Mouse (Mus musculus): ENCODE data around the gene Tdg. TPM values are rescaled to one million over a fixed set of nuclear protein-coding genes. Genes with fewer than 3 reads are reported as not detected.

Tdg gene
- polyA plus RNA-seq, 1 experiment from 2014 or later: 130 TPM

DNA sequence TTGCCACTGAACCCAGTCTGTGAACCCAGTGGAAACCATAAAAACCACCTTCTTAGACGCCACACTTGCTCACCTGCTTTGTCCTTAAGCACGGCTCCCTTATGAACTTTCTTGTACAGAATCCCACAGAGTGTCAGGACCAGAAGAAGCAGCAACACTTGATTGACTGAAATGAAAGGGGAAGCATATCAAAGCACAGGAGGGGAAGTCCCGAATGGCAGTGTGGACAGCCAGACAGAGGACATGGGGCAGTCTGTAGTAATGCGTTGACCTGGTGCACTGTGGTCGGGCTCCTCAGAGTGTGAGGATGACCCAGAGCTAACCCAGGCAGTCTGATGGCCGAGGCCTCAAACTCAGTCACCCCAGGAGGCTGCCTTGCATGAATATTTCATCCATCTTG lies 40.6 kb downstream of the Tdg start:
- Histone ChIP-seq H3K27me3 (ENCODE audit: control insufficient read depth, insufficient read depth, low read length) (no peaks in the 10 kb centered on the region), H3K4me1 (ENCODE audit: control insufficient read depth, insufficient read depth, low read length) (no peaks in the 10 kb centered on the region), H3K36me3 (ENCODE audit: control insufficient read depth, insufficient read depth, low read length) (no peaks in the 10 kb centered on the region), H3K4me3 (ENCODE audit: low read depth, low read length) (no peak overlapping the region), H3K9me3 (ENCODE audit: control insufficient read depth, low read depth, low read length) (no peaks in the 10 kb centered on the region), H3K27ac (ENCODE audit: low read length) (no peak overlapping the region), H3K9ac (replicated peaks; ENCODE audit: low read depth, low read length) (no peak overlapping the region), H3K4me2 (replicated peaks; ENCODE audit: low read depth, low read length) (no peak overlapping the region)
- 77% methylated on average over 6 of the region's 6 CpGs for WGBS
- no peak for ATAC-seq (ENCODE audit: insufficient number of reproducible peaks, insufficient read depth, low FRiP score, low read depth)

DNA sequence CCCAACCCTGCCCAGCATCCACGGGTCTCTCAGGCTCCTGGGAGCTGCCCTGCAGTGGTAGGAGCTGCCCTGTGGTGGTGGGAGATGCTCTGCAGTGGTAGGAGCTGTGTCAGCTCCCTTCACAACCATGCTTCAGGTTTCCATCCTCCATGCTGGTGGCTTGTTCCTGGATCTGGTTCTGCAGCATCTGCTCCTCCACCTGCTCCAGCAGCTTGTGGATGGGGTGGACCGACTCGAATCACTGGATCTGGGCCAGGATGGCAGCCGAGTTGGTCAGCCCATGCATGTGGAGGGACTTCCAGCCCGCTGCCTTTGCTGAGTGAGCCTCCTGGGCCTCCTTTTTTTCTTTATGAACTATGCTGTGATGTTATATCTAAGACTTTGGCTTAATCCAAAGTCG lies 47.3 kb downstream of the Tdg start:
- ATAC-seq (ENCODE audit: insufficient number of reproducible peaks, insufficient read depth, low FRiP score, low read depth): no peak
- H3K4me3 ChIP-seq (ENCODE audit: low read depth, low read length): no peak overlapping the region
- H3K36me3 ChIP-seq (ENCODE audit: control insufficient read depth, insufficient read depth, low read length): no peaks in the 10 kb centered on the region
- H3K4me1 ChIP-seq (ENCODE audit: control insufficient read depth, insufficient read depth, low read length): no peaks in the 10 kb centered on the region
- H3K9me3 ChIP-seq (ENCODE audit: control insufficient read depth, low read depth, low read length): no peaks in the 10 kb centered on the region
- H3K9ac ChIP-seq (replicated peaks; ENCODE audit: low read depth, low read length): no peak overlapping the region
- H3K27me3 ChIP-seq (ENCODE audit: control insufficient read depth, insufficient read depth, low read length): no peaks in the 10 kb centered on the region
- H3K27ac ChIP-seq (ENCODE audit: low read length): no peak overlapping the region
- WGBS: 82% methylated on average over 6 of the region's 6 CpGs
- no peak overlapping the region for H3K4me2 ChIP-seq (replicated peaks; ENCODE audit: low read depth, low read length)

- WGBS: 87% methylated on average over 5 of the region's 5 CpGs
- Histone ChIP-seq H3K4me3 (ENCODE audit: low read depth, low read length) (no peak overlapping the region), H3K9ac (replicated peaks; ENCODE audit: low read depth, low read length) (no peak overlapping the region), H3K4me2 (replicated peaks; ENCODE audit: low read depth, low read length) (no peak overlapping the region), H3K4me1 (ENCODE audit: control insufficient read depth, insufficient read depth, low read length) (no peaks in the 10 kb centered on the region), H3K9me3 (ENCODE audit: control insufficient read depth, low read depth, low read length) (no peaks in the 10 kb centered on the region), H3K27ac (ENCODE audit: low read length) (no peak overlapping the region), H3K36me3 (ENCODE audit: control insufficient read depth, insufficient read depth, low read length) (no peaks in the 10 kb centered on the region), H3K27me3 (ENCODE audit: control insufficient read depth, insufficient read depth, low read length) (no peaks in the 10 kb centered on the region)
- no peak for ATAC-seq (ENCODE audit: insufficient number of reproducible peaks, insufficient read depth, low FRiP score, low read depth)
Measured at GRCm38 (mm10) chr10:82680769-82681168, 51.1 kb downstream of the Tdg start.

DNA sequence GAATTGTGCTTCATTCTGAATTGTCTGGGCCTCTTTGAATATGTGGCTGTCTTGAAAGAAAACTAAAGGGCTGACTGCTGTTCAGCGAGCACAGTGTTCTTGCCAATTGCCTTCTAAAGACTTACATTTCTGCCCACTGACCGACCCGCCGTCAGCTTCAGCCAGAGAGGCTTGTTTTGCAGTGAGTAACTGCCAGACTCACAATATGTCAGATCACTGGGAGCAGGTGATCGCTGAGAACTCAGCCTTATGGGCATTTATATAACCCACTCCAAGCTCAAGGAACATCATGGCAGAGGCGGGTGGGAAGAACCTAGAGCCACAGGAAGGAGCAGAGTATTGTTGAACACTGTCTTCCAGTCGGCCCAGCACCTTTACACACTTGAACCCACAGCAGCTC lies 52.0 kb downstream of the Tdg start:
- H3K9ac ChIP-seq (replicated peaks; ENCODE audit: low read depth, low read length): no peak overlapping the region
- no peaks in the 10 kb centered on the region for H3K36me3 ChIP-seq (ENCODE audit: control insufficient read depth, insufficient read depth, low read length)
- no peak overlapping the region for H3K4me2 ChIP-seq (replicated peaks; ENCODE audit: low read depth, low read length)
- WGBS: 90% methylated on average over 7 of the region's 7 CpGs
- no peaks in the 10 kb centered on the region for H3K27me3 ChIP-seq (ENCODE audit: control insufficient read depth, insufficient read depth, low read length)
- H3K9me3 ChIP-seq (ENCODE audit: control insufficient read depth, low read depth, low read length): no peaks in the 10 kb centered on the region
- H3K4me3 ChIP-seq (ENCODE audit: low read depth, low read length): no peak overlapping the region
- no peak overlapping the region for H3K27ac ChIP-seq (ENCODE audit: low read length)
- H3K4me1 ChIP-seq (ENCODE audit: control insufficient read depth, insufficient read depth, low read length): no peaks in the 10 kb centered on the region
- ATAC-seq (ENCODE audit: insufficient number of reproducible peaks, insufficient read depth, low FRiP score, low read depth): no peak

DNA sequence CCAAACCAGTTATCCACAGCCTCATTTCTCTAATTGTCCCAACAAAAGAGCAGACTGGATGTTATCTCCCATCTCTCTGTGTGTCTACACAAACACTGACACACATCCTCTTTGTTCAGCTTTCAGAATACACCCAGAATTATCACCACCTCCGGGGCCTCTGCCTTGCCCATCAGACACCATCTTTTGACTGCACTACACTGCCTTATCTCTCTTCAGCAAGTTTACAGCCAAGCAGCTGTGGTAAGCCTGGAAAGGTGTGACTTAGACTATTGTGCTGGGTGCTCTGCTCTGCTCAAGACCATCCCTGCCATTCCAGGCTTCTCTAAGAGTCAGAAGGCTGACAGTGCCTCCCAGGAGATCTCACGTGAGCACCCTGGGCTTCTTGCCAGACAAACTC lies 55.8 kb downstream of the Tdg start:
- Histone ChIP-seq H3K4me3 (ENCODE audit: low read depth, low read length) (no peak overlapping the region), H3K36me3 (ENCODE audit: control insufficient read depth, insufficient read depth, low read length) (no peaks in the 10 kb centered on the region), H3K9me3 (ENCODE audit: control insufficient read depth, low read depth, low read length) (no peaks in the 10 kb centered on the region), H3K9ac (replicated peaks; ENCODE audit: low read depth, low read length) (no peak overlapping the region), H3K27ac (ENCODE audit: low read length) (no peak overlapping the region), H3K27me3 (ENCODE audit: control insufficient read depth, insufficient read depth, low read length) (no peaks in the 10 kb centered on the region), H3K4me2 (replicated peaks; ENCODE audit: low read depth, low read length) (no peak overlapping the region), H3K4me1 (ENCODE audit: control insufficient read depth, insufficient read depth, low read length) (no peaks in the 10 kb centered on the region)
- ATAC-seq (ENCODE audit: insufficient number of reproducible peaks, insufficient read depth, low FRiP score, low read depth): no peak
- WGBS: 51% methylated on average over 2 of the region's 2 CpGs

- 50% methylated on average over 7 of the region's 7 CpGs for WGBS
- Histone ChIP-seq H3K4me1 (ENCODE audit: control insufficient read depth, insufficient read depth, low read length) (no peaks in the 10 kb centered on the region), H3K27ac (ENCODE audit: low read length) (peak overlapping the region; percentile 76), H3K4me3 (ENCODE audit: low read depth, low read length) (peak overlapping the region; percentile 21), H3K27me3 (ENCODE audit: control insufficient read depth, insufficient read depth, low read length) (no peaks in the 10 kb centered on the region), H3K9ac (replicated peaks; ENCODE audit: low read depth, low read length) (no peak overlapping the region), H3K36me3 (ENCODE audit: control insufficient read depth, insufficient read depth, low read length) (no peaks in the 10 kb centered on the region), H3K4me2 (replicated peaks; ENCODE audit: low read depth, low read length) (peak overlapping the region; percentile 48), H3K9me3 (ENCODE audit: control insufficient read depth, low read depth, low read length) (no peaks in the 10 kb centered on the region)
- no peak for ATAC-seq (ENCODE audit: insufficient number of reproducible peaks, insufficient read depth, low FRiP score, low read depth)
Measured at GRCm38 (mm10) chr10:82689681-82690211, 60.1 kb downstream of the Tdg start.

DNA sequence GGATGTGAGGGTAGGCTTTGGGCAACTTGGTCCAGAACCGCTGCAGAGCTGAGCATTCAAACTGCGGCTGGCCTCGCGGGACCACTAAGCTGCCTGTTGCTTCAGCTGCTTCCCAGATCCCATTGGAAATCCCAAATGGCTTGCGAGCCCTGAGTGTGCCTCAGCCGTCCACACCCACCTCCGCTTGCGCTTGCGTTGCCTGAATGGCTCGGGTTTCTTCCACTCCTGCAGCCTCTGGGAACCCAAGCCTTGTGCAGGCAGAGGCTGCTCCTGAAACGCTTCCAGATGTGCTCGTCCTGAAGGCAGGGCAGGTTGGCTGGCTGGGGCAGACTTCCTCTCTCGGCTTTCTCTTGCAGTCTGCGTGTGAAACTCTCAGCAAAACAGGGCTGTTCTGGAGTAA lies 60.9 kb downstream of the Tdg start, which contains the start of gene Glt8d2:
Glt8d2 (minus strand) TSS at position 157 of the 400 bp plus-strand sequence.
- WGBS: 2% methylated on average over 14 of the region's 14 CpGs
- ATAC-seq (ENCODE audit: insufficient number of reproducible peaks, insufficient read depth, low FRiP score, low read depth): peak; percentile 83; the same call in 1 of the 2 replicates
- no peak within 1 kb of the TSS for H3K9ac ChIP-seq (replicated peaks; ENCODE audit: low read depth, low read length)

GRCm38 (mm10) chr10:82695956-82696355 lies 66.3 kb downstream of the Tdg start, which contains the start of gene Hcfc2:
Gene Hcfc2 (plus strand): TSS chr10:82696160.
- no peaks in the 10 kb centered on the region for H3K27me3 ChIP-seq (ENCODE audit: control insufficient read depth, insufficient read depth, low read length)
- ATAC-seq (ENCODE audit: insufficient number of reproducible peaks, insufficient read depth, low FRiP score, low read depth): no peak
- WGBS: 54% methylated on average over 5 of the region's 5 CpGs
- no peak within 1 kb of the TSS for H3K4me2 ChIP-seq (replicated peaks; ENCODE audit: low read depth, low read length)
- no peak within 1 kb of the TSS for H3K4me3 ChIP-seq (ENCODE audit: low read depth, low read length)
- H3K9ac ChIP-seq (replicated peaks; ENCODE audit: low read depth, low read length): no peak within 1 kb of the TSS
- H3K9me3 ChIP-seq (ENCODE audit: control insufficient read depth, low read depth, low read length): no peaks in the 10 kb centered on the region
- H3K4me1 ChIP-seq (ENCODE audit: control insufficient read depth, insufficient read depth, low read length): peaks cover 6% of the 10 kb centered on the region; the same call in 1 of the 2 replicates
- H3K36me3 ChIP-seq (ENCODE audit: control insufficient read depth, insufficient read depth, low read length): 0 out of 2 replicates have a peak, but pooled peaks cover under 1% of the 10 kb centered on the region
- no peak within 1 kb of the TSS for H3K27ac ChIP-seq (ENCODE audit: low read length)

More for the DNA sequence above, 60.9 kb downstream of the Tdg start, which contains the start of gene Glt8d2:
- Histone ChIP-seq H3K36me3 (ENCODE audit: control insufficient read depth, insufficient read depth, low read length) (no peaks in the 10 kb centered on the region), H3K4me3 (ENCODE audit: low read depth, low read length) (peak within 1 kb of the TSS; percentile 21), H3K27me3 (ENCODE audit: control insufficient read depth, insufficient read depth, low read length) (no peaks in the 10 kb centered on the region), H3K27ac (ENCODE audit: low read length) (peak within 1 kb of the TSS; percentile 76), H3K4me2 (replicated peaks; ENCODE audit: low read depth, low read length) (peak within 1 kb of the TSS; percentile 48), H3K9me3 (ENCODE audit: control insufficient read depth, low read depth, low read length) (no peaks in the 10 kb centered on the region), H3K4me1 (ENCODE audit: control insufficient read depth, insufficient read depth, low read length) (no peaks in the 10 kb centered on the region)
